Mouse (Mus musculus) embryonic facial prominence, embryonic 11.5 days (tissue): ENCODE measurements around the gene Ercc8. TPM values are rescaled to one million over a fixed set of nuclear protein-coding genes. Genes with fewer than 3 reads are reported as not detected.

Experiments used
- ATAC-seq: fragments of 200-750 bp; cut with Nextera tagmentation; replicated peaks from 2 replicates; pipeline ENCODE4 v1.8.0; 2017; ENCODE audit warnings: low read depth; ENCODE audit not compliant: insufficient number of reproducible peaks, low FRiP score, low TSS enrichment
- DNase-seq: peaks from one replicate; pipeline ENCODE4 v3.0.0-alpha.2; 2015; ENCODE audit warnings: low spot score
- H3K27ac ChIP-seq: fragments of 300-500 bp; sonication (generic); replicated peaks from 2 replicates; pipeline ENCODE4 v1.5.1; 2014; ENCODE audit warnings: mild to moderate bottlenecking, low read depth, low read length, control low read depth
- H3K27me3 ChIP-seq: fragments of 300-500 bp; sonication (generic); 2 replicates; pipeline ENCODE4 v1.6.1; 2014; ENCODE audit warnings: mild to moderate bottlenecking, low read length, moderate library complexity, mixed read lengths; ENCODE audit not compliant: control insufficient read depth, insufficient read depth
- H3K36me3 ChIP-seq: fragments of 300-500 bp; sonication (generic); replicated peaks from 2 replicates; pipeline ENCODE4 v1.6.1; 2014; ENCODE audit warnings: low read depth, mild to moderate bottlenecking, low read length, moderate library complexity, mixed read lengths; ENCODE audit not compliant: control insufficient read depth, insufficient read depth
- H3K4me1 ChIP-seq: fragments of 300-500 bp; sonication (generic); 2 replicates; pipeline ENCODE4 v1.6.1; 2014; ENCODE audit warnings: low read length, mixed read lengths; ENCODE audit not compliant: control insufficient read depth, insufficient read depth
- H3K4me2 ChIP-seq: fragments of 300-500 bp; sonication (generic); 2 replicates; pipeline ENCODE4 v1.6.1; 2014; ENCODE audit warnings: low read depth, mild to moderate bottlenecking, control low read depth, low read length, moderate library complexity
- H3K4me3 ChIP-seq: fragments of 300-500 bp; sonication (generic); 2 replicates; pipeline ENCODE4 v1.5.1; 2014; ENCODE audit warnings: low read depth, low read length, control low read depth
- H3K9ac ChIP-seq: fragments of 300-500 bp; sonication (generic); replicated peaks from 2 replicates; pipeline ENCODE4 v1.6.1; 2014; ENCODE audit warnings: mild to moderate bottlenecking, control low read depth, low read length
- H3K9me3 ChIP-seq: fragments of 300-500 bp; sonication (generic); replicated peaks from 2 replicates; pipeline ENCODE4 v1.6.1; 2016; ENCODE audit warnings: mild to moderate bottlenecking, low read length, inconsistent platforms, mixed read lengths; ENCODE audit not compliant: control insufficient read depth
- WGBS: fragments of 180-500 bp; shearing (Covaris S2); extraction: QIAGEN DNeasy Blood & Tissue Kit; methylation state at CpG from one replicate; pipeline ENCODE4 v1.1.7; 2014; 5-methylcytosine and 5-hydroxymethylcytosine counted together
- polyA plus RNA-seq: library from polyadenylated mRNA; unstranded; fragments of >200 nt; fragmentation: Nextera tagmentation; extraction: Ambion mirVana; gene quantifications from 2 replicates; pipeline ENCODE4 v1.2.1, GENCODE M21; 2014

Gene Ercc8
- polyA plus RNA-seq, 1 experiment from 2014 or later, result 25.7 TPM

DNA sequence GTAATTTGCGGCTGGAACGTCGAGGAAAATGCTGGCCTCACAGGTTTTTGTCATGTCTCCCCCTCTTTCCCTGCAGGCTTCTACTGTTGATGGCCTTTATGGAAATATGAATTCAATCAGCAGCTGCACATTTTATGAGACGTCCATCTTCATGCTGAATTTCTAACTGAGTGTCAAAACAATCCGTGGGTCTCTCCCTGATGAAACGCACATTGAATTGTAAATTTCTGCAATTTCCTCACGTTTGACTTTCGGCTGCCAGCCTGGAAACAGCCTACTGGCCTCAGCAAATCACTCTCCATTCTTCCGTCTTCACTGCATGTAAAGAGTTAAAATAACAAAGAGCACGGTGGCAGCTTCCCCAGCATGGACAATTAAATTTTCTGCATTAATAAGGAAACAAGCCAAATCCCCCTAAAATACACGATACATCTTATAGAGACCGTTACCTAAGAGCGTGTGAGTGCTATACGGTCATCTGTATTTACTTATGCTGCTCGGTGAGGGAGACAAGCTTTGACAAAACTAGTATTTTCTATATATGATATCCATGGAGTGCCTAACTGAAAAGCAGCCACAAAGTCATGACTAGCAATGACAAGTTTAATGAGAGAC is 35.3 kb upstream of the Ercc8 start:
- Histone ChIP-seq H3K4me2 (no peak overlapping the region), H3K9ac (no peak overlapping the region), H3K27ac (no peak overlapping the region), H3K9me3 (no peaks in the 10 kb centered on the region), H3K36me3 (no peaks in the 10 kb centered on the region), H3K27me3 (no peaks in the 10 kb centered on the region), H3K4me3 (no peak overlapping the region), H3K4me1 (no peaks in the 10 kb centered on the region)
- 43% methylated on average over 15 of the region's 15 CpGs for WGBS
- ATAC-seq, result no peak
- peak; percentile 26 for DNase-seq

- H3K4me3 ChIP-seq, result no peak overlapping the region
- no peaks in the 10 kb centered on the region for H3K9me3 ChIP-seq
- ATAC-seq (no peak), DNase-seq (no peak)
- no peak overlapping the region for H3K27ac ChIP-seq
- H3K4me2 ChIP-seq, result no peak overlapping the region
- H3K9ac ChIP-seq, result no peak overlapping the region
- no peaks in the 10 kb centered on the region for H3K27me3 ChIP-seq
- H3K36me3 ChIP-seq, result no peaks in the 10 kb centered on the region
- no peaks in the 10 kb centered on the region for H3K4me1 ChIP-seq
- WGBS, result 82% methylated on average over 11 of the region's 11 CpGs
Observed at GRCm38 (mm10) chr13:108124096-108124495, 34.4 kb upstream of the Ercc8 start.

DNA sequence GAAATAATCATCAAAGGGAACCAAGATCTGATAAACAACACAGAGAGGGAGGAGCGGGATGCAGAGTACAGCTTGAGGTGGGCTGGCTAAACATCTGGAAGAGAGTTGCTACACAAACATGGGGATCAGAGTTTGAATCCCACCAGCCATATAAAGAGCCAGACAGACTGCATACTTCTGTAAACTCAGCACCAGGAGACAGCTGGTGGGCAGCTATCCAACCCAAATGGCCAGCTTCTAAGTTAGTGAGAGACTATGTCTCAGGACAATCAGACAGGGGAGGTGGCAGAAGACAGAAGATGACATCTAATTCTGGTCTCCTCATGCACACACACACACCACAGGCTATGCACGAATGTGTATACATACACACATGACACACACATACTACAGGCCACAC is 32.3 kb upstream of the Ercc8 start:
- no peak for DNase-seq

GRCm38 (mm10) chr13:108127130-108127529 is 31.4 kb upstream of the Ercc8 start:
- no peaks in the 10 kb centered on the region for H3K36me3 ChIP-seq
- peak; percentile 74 for DNase-seq
- 0% methylated on average over 1 of the region's 1 CpGs for WGBS
- no peaks in the 10 kb centered on the region for H3K4me1 ChIP-seq
- H3K4me3 ChIP-seq, result no peak overlapping the region
- H3K27me3 ChIP-seq, result no peaks in the 10 kb centered on the region
- no peak overlapping the region for H3K27ac ChIP-seq
- H3K9me3 ChIP-seq, result no peaks in the 10 kb centered on the region
- no peak overlapping the region for H3K9ac ChIP-seq
- H3K4me2 ChIP-seq, result no peak overlapping the region
- no peak for ATAC-seq

More for the DNA sequence above, 32.3 kb upstream of the Ercc8 start:
- H3K4me3 ChIP-seq, result no peak overlapping the region
- WGBS, result 88% methylated on average over 2 of the region's 2 CpGs
- ATAC-seq, result no peak
- no peaks in the 10 kb centered on the region for H3K27me3 ChIP-seq
- H3K9ac ChIP-seq, result no peak overlapping the region
- no peaks in the 10 kb centered on the region for H3K4me1 ChIP-seq
- H3K9me3 ChIP-seq, result no peaks in the 10 kb centered on the region
- no peak overlapping the region for H3K4me2 ChIP-seq
- H3K27ac ChIP-seq, result no peak overlapping the region
- H3K36me3 ChIP-seq, result no peaks in the 10 kb centered on the region

DNA sequence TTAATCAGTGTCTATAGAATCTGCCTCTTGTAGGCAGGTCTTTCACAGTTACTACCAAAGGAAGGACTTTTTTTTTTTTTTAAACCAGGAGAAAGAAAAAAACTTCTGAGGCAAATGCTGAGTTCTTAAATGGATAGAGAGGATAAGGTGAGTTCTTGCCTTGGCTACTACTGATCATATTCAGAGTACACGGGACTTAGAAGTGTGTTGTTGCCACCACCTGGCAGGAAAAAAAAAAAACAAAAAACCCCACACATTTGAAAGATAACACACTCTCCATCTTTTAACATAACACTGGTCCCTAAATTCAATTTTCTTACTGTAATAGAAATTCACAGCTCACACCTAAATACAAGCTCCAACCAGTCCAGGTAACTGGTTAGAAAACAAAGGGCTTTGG is 30.6 kb upstream of the Ercc8 start:
- no peak overlapping the region for H3K27ac ChIP-seq
- H3K4me2 ChIP-seq, result no peak overlapping the region
- no peaks in the 10 kb centered on the region for H3K9me3 ChIP-seq
- H3K36me3 ChIP-seq, result no peaks in the 10 kb centered on the region
- no peaks in the 10 kb centered on the region for H3K4me1 ChIP-seq
- WGBS, result 63% methylated on average over 1 of the region's 1 CpGs
- H3K9ac ChIP-seq, result no peak overlapping the region
- no peaks in the 10 kb centered on the region for H3K27me3 ChIP-seq
- ATAC-seq, result no peak
- H3K4me3 ChIP-seq, result no peak overlapping the region
- no peak for DNase-seq

- H3K27me3 ChIP-seq, result no peaks in the 10 kb centered on the region
- H3K9ac ChIP-seq, result no peak overlapping the region
- DNase-seq (peak; percentile 18), ATAC-seq (no peak)
- H3K27ac ChIP-seq, result no peak overlapping the region
- no peak overlapping the region for H3K4me3 ChIP-seq
- no peaks in the 10 kb centered on the region for H3K4me1 ChIP-seq
- no peaks in the 10 kb centered on the region for H3K9me3 ChIP-seq
- no peaks in the 10 kb centered on the region for H3K36me3 ChIP-seq
- WGBS, result 63% methylated on average over 7 of the region's 7 CpGs
- H3K4me2 ChIP-seq, result no peak overlapping the region
Observed at GRCm38 (mm10) chr13:108129070-108129469, 29.5 kb upstream of the Ercc8 start.

- Histone ChIP-seq H3K36me3 (no peaks in the 10 kb centered on the region), H3K4me3 (no peak overlapping the region), H3K27ac (no peak overlapping the region), H3K27me3 (no peaks in the 10 kb centered on the region), H3K9me3 (no peaks in the 10 kb centered on the region), H3K4me2 (no peak overlapping the region), H3K4me1 (no peaks in the 10 kb centered on the region), H3K9ac (no peak overlapping the region)
- no peak for ATAC-seq
- no peak for DNase-seq
- 93% methylated on average over 5 of the region's 5 CpGs for WGBS
Observed at GRCm38 (mm10) chr13:108130737-108131136, 27.8 kb upstream of the Ercc8 start.

- Histone ChIP-seq H3K4me2 (no peak overlapping the region), H3K4me3 (no peak overlapping the region), H3K27me3 (no peaks in the 10 kb centered on the region), H3K36me3 (no peaks in the 10 kb centered on the region), H3K27ac (no peak overlapping the region), H3K9me3 (no peaks in the 10 kb centered on the region), H3K4me1 (no peaks in the 10 kb centered on the region), H3K9ac (no peak overlapping the region)
- ATAC-seq (no peak), DNase-seq (peak; percentile 16)
- 61% methylated on average over 6 of the region's 6 CpGs for WGBS
Observed at GRCm38 (mm10) chr13:108132031-108132819, 26.3 kb upstream of the Ercc8 start.
